12 mouse cellular contexts compared by ENCODE assay signal in the genomic region with DNA sequence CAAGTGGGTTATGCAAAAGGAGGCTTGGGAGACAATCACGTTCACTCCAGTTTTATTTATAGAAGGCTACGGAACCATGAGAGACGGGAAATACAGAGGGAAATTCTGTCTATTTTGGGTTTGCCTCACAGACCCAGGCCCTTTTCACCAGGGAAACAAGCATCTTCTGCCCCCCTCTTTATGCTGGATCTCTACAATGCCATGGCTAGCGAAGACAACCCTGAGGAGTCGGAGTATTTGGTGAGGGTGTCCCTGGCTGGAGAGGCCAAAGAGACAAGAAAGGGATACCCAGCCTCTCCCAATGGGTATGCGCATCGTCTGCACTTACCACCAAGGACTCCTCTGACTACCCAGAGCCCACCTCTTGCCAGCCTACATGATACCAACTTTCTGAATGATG. TPM values are rescaled to one million over a fixed set of nuclear protein-coding genes. Genes with fewer than 3 reads are reported as not detected.
DNase-seq lines count a peak whose midpoint lies in the region; ATAC-seq and TF ChIP-seq lines count a peak whose summit lies in the region.
"Had no signal": no experiment of that assay in that cellular context is flagged by ENCODE, and none has a peak within 500 bp of the region (broad histone marks: within the 10 kb centered on the region; RNA-seq: fewer than 3 reads in every experiment).

No protein-coding gene starts in this region.

- H3K27ac ChIP-seq in heart, embryonic 14.5 days (replicated peaks in 1 of 2; ENCODE audit: control insufficient read depth in 1 of 2, insufficient read depth in 1 of 2, low read depth in 2 of 2, low read length in 2 of 2) = peak overlapping the region; percentile 56 to 84
- H3K27ac ChIP-seq in cortical plate, adult 2 months (ENCODE audit: insufficient read depth, low read length) = 0 out of 2 replicates have a peak overlapping the region, but pooled peaks have one; percentile 56
- H3K27ac ChIP-seq in embryonic facial prominence, embryonic 14.5 days (replicated peaks; ENCODE audit: low read depth, low read length) = peak overlapping the region; percentile 16; the same call in 1 of the 2 replicates
- no peak overlapping the region for H3K27ac ChIP-seq in liver, embryonic 11.5 days (ENCODE audit: low read depth, low read length)

- peak overlapping the region; percentile 36 to 39 for H3K4me3 ChIP-seq in heart, embryonic 14.5 days (ENCODE audit: control insufficient read depth in 1 of 2, insufficient read depth in 1 of 2, low read depth in 1 of 2, low read length in 2 of 2)
- H3K4me3 ChIP-seq in cortical plate, adult 2 months (ENCODE audit: insufficient read depth, low read length) = no peak overlapping the region
- peak overlapping the region; percentile 41 for H3K4me3 ChIP-seq in embryonic facial prominence, embryonic 14.5 days (ENCODE audit: low read depth, low read length)
- H3K4me3 ChIP-seq in liver, embryonic 11.5 days (ENCODE audit: low read depth, low read length) = peak overlapping the region; percentile 27

- H3K36me3 ChIP-seq in heart, embryonic 14.5 days (ENCODE audit: control insufficient read depth, insufficient read depth, low read length) = no peaks in the 10 kb centered on the region
- no peaks in the 10 kb centered on the region for H3K36me3 ChIP-seq in embryonic facial prominence, embryonic 14.5 days (ENCODE audit: control insufficient read depth, insufficient read depth, low read length)
- no peaks in the 10 kb centered on the region for H3K36me3 ChIP-seq in liver, embryonic 11.5 days (ENCODE audit: control insufficient read depth, insufficient read depth, low read length)
- H3K36me3 ChIP-seq: G1E had no signal

- ATAC-seq in heart, embryonic 14.5 days (ENCODE audit: insufficient number of reproducible peaks, insufficient read depth, low FRiP score, low read depth) = no peak
- ATAC-seq in embryonic facial prominence, embryonic 14.5 days (ENCODE audit: low read depth) = no peak
- no peak for ATAC-seq in liver, embryonic 11.5 days (replicated peaks; ENCODE audit: low FRiP score)
- no peak for ATAC-seq in megakaryocyte-erythroid progenitor cell, adult 5-6 weeks (replicated peaks; ENCODE audit: low FRiP score, low TSS enrichment, poor library complexity, severe bottlenecking)

- H3K9me3 ChIP-seq in heart, embryonic 14.5 days (ENCODE audit: control insufficient read depth, low read length) = no peaks in the 10 kb centered on the region
- H3K9me3 ChIP-seq in embryonic facial prominence, embryonic 14.5 days (ENCODE audit: control insufficient read depth, low read length) = no peaks in the 10 kb centered on the region
- H3K9me3 ChIP-seq in liver, embryonic 11.5 days (ENCODE audit: control insufficient read depth, low read length) = no peaks in the 10 kb centered on the region
- H3K9me3 ChIP-seq: G1E had no signal

- TF ChIP-seq POLR2A in cortical plate, adult 2 months (IDR thresholded peaks at IDR 0.05; ENCODE audit: extremely low read depth, insufficient read depth, low read length) = no peak

- H3K27me3 ChIP-seq in heart, embryonic 14.5 days (ENCODE audit: control insufficient read depth, insufficient read depth, low read length) = no peaks in the 10 kb centered on the region
- H3K27me3 ChIP-seq in embryonic facial prominence, embryonic 14.5 days (replicated peaks; ENCODE audit: control insufficient read depth, insufficient read depth, low read length) = no peaks in the 10 kb centered on the region
- no peaks in the 10 kb centered on the region for H3K27me3 ChIP-seq in liver, embryonic 11.5 days (replicated peaks; ENCODE audit: control insufficient read depth, insufficient read depth, low read length)

- WGBS in heart, embryonic 14.5 days = 20% methylated on average over 7 of the region's 7 CpGs
- WGBS in embryonic facial prominence, embryonic 14.5 days = 31% methylated on average over 7 of the region's 7 CpGs
- WGBS in liver, embryonic 11.5 days = 39% methylated on average over 7 of the region's 7 CpGs

- no peak for TF ChIP-seq CTCF in cortical plate, adult 2 months (IDR thresholded peaks at IDR 0.05; ENCODE audit: extremely low read depth, insufficient read depth, low read length)

- peak overlapping the region; percentile 62 for H3K4me2 ChIP-seq in heart, embryonic 14.5 days (ENCODE audit: low read length)
- peak overlapping the region; percentile 47 for H3K4me2 ChIP-seq in embryonic facial prominence, embryonic 14.5 days (ENCODE audit: low read depth, low read length)
- peak overlapping the region; percentile 16 for H3K4me2 ChIP-seq in liver, embryonic 11.5 days

- DNase-seq in heart, adult 11 months = no peak
- DNase-seq in embryonic facial prominence, embryonic 14.5 days (ENCODE audit: low spot score) = no peak
- DNase-seq in liver, embryonic 11.5 days (ENCODE audit: low spot score) = no peak
- DNase-seq in MN1 (ENCODE audit: low spot score) = no peak
- no peak for DNase-seq in thymus, postnatal 14 days
- DNase-seq: kidney, postnatal 10 days; right cerebral cortex, adult 18-20 months; thymus, postnatal 4 days had no signal

- no peaks in the 10 kb centered on the region for H3K4me1 ChIP-seq in heart, embryonic 14.5 days (ENCODE audit: control insufficient read depth in 2 of 2, insufficient read depth in 2 of 2, low read length in 2 of 2)
- no peaks in the 10 kb centered on the region for H3K4me1 ChIP-seq in cortical plate, adult 2 months (ENCODE audit: control insufficient read depth, insufficient read depth, low read length)
- peaks cover 11% of the 10 kb centered on the region for H3K4me1 ChIP-seq in embryonic facial prominence, embryonic 14.5 days (ENCODE audit: control insufficient read depth, insufficient read depth, low read length)
- H3K4me1 ChIP-seq in liver, embryonic 11.5 days (replicated peaks; ENCODE audit: control insufficient read depth, insufficient read depth, low read length) = no peaks in the 10 kb centered on the region

- peak overlapping the region; percentile 64 for H3K9ac ChIP-seq in heart, embryonic 14.5 days (ENCODE audit: low read length)
- H3K9ac ChIP-seq in embryonic facial prominence, embryonic 14.5 days (ENCODE audit: low read depth, low read length) = peak overlapping the region; percentile 65
- H3K9ac ChIP-seq in liver, embryonic 11.5 days (ENCODE audit: low read depth, low read length) = no peak overlapping the region

RNA-seq across cellular contexts. Expression of a gene that starts 1.0 kb away (rescaled TPM):
- polyA plus RNA-seq in heart, embryonic 14.5 days (2014; fragmentation: Nextera tagmentation; extraction: Ambion mirVana) = 8.0 and 8.4 TPM in 2 replicates
- 0.95 and 1.4 TPM in 2 replicates for polyA plus RNA-seq in cortical plate, adult 2 months (2012; rRNA removed)
- polyA plus RNA-seq in embryonic facial prominence, embryonic 14.5 days (2014; fragmentation: Nextera tagmentation; extraction: Ambion mirVana) = 12.0 and 12.4 TPM in 2 replicates
- polyA plus RNA-seq in liver, embryonic 11.5 days (2014; fragmentation: Nextera tagmentation; extraction: Ambion mirVana) = 3.8 and 4.6 TPM in 2 replicates
- total RNA-seq in megakaryocyte-erythroid progenitor cell, adult 5-6 weeks (2014; fragmentation: Nextera tagmentation) = not detected in 2 replicates
- not detected in 2 replicates for total RNA-seq in megakaryocyte-erythroid progenitor cell, adult 5-6 weeks (2017)
- polyA plus RNA-seq: G1E had no signal
